Mouse (Mus musculus): ENCODE results near the gene Ift122. TPM values are rescaled to one million over a fixed set of nuclear protein-coding genes. Genes with fewer than 3 reads are reported as not detected.

Gene Ift122
- 3.8 and 4.0 TPM in 2 replicates for polyA plus RNA-seq (2015; fragmentation: Nextera tagmentation; extraction: Ambion mirVana)

GRCm38 (mm10) chr6:115853091-115853813 is at the start of gene Ift122, which contains the start of gene Mbd4:
TSS of gene Ift122 (plus strand) at chr6:115853470.
TSS of gene Mbd4 (minus strand) at chr6:115853371.

GRCm38 (mm10) chr6:115808488-115809231 is 44.6 kb upstream of the Ift122 start, which contains the start of gene Rpl32:
TSS of gene Rpl32 (minus strand) at chr6:115808747.

GRCm38 (mm10) chr6:115838161-115838597 is 15.1 kb upstream of the Ift122 start, which contains the start of gene Efcab12:
TSS of gene Efcab12 (minus strand) at chr6:115838412.

GRCm38 (mm10) chr6:115931639-115932038 is 78.4 kb downstream of the Ift122 start, which contains the start of gene Rho:
TSS of gene Rho (plus strand) at chr6:115931748.

GRCm38 (mm10) chr6:115944638-115945037 is 91.4 kb downstream of the Ift122 start, which contains the start of gene H1foo:
TSS of gene H1foo (plus strand) at chr6:115944938.

Other genes starting within 250 kb of the Ift122 start
- 48.9 and 50.0 TPM in 2 replicates for gene Raf1, start 176.8 kb upstream of the Ift122 start, polyA plus RNA-seq (2015; fragmentation: Nextera tagmentation; extraction: Ambion mirVana)
- gene Tmem40, start 91.1 kb upstream of the Ift122 start, polyA plus RNA-seq (2015; fragmentation: Nextera tagmentation; extraction: Ambion mirVana): 32.7 and 35.0 TPM in 2 replicates
- 2.1 and 2.8 TPM in 2 replicates for gene Cand2, start 78.9 kb upstream of the Ift122 start, polyA plus RNA-seq (2015; fragmentation: Nextera tagmentation; extraction: Ambion mirVana)
- gene Rpl32, start 44.7 kb upstream of the Ift122 start, polyA plus RNA-seq (2015; fragmentation: Nextera tagmentation; extraction: Ambion mirVana): 2,197 and 2,236 TPM in 2 replicates
- gene Efcab12, start 15.1 kb upstream of the Ift122 start, polyA plus RNA-seq (2015; fragmentation: Nextera tagmentation; extraction: Ambion mirVana): 0.13 and 0.18 TPM in 2 replicates
- gene Mbd4, start 99 bp upstream of the Ift122 start, polyA plus RNA-seq (2015; fragmentation: Nextera tagmentation; extraction: Ambion mirVana): 12.2 and 14.4 TPM in 2 replicates
- gene Rho, start 78.3 kb downstream of the Ift122 start, polyA plus RNA-seq (2015; fragmentation: Nextera tagmentation; extraction: Ambion mirVana): 0.08 and 0.13 TPM in 2 replicates
- gene H1foo, start 91.5 kb downstream of the Ift122 start, polyA plus RNA-seq (2015; fragmentation: Nextera tagmentation; extraction: Ambion mirVana): not detected in 2 replicates
- 14.8 and 18.5 TPM in 2 replicates for gene Plxnd1, start 141.5 kb downstream of the Ift122 start, polyA plus RNA-seq (2015; fragmentation: Nextera tagmentation; extraction: Ambion mirVana)

All from spleen, postnatal 0 days (tissue).